Mouse (Mus musculus) small intestine, adult 2 months (tissue): ENCODE data around the gene Dact3.

Source experiments
- CTCF ChIP-seq: fragments of 200-500 bp; IDR thresholded peaks from 2 replicates; pipeline ENCODE4 v1.5.1; 2012; ENCODE audit warnings: low read depth, mild to moderate bottlenecking, control low read depth, inconsistent platforms, low read length, moderate library complexity, mixed read lengths; ENCODE audit not compliant: insufficient replicate concordance, insufficient read length; ENCODE audit errors: extremely low read depth
- POLR2A ChIP-seq: fragments of 200-500 bp; IDR thresholded peaks from 2 replicates; pipeline ENCODE4 v1.6.1; 2012; ENCODE audit warnings: low read depth, mild to moderate bottlenecking, control low read depth, inconsistent platforms, low read length, moderate library complexity

DNA sequence AGATGAGACGGTGACA, at the start of gene Dact3:
- TF ChIP-seq POLR2A, result no peak
- TF ChIP-seq CTCF, result no peak
